Mouse (Mus musculus) kidney, postnatal 25 days (tissue): ENCODE results near the gene Celf2.

Experiments used
- DNase-seq, 2 experiments: peaks; one replicate each; pipeline ENCODE4 v3.0.0; 2021; ENCODE audit warnings: mixed read lengths in 2 of 2

Gene Celf2

GRCm38 (mm10) chr2:6540092-6540491 is 969.3 kb downstream of the Celf2 start:
- no peak for DNase-seq

GRCm38 (mm10) chr2:6538500-6538899 is 970.9 kb downstream of the Celf2 start:
- no peak for DNase-seq

GRCm38 (mm10) chr2:6538031-6538430 is 971.3 kb downstream of the Celf2 start:
- DNase-seq = no peak

GRCm38 (mm10) chr2:6537326-6537725 is 972.0 kb downstream of the Celf2 start:
- no peak for DNase-seq

- no peak for DNase-seq
These were observed 973.0 kb downstream of the Celf2 start for GRCm38 (mm10) chr2:6536372-6536771.

GRCm38 (mm10) chr2:6532341-6532740 is 977.0 kb downstream of the Celf2 start:
- no peak for DNase-seq

GRCm38 (mm10) chr2:6528076-6528475 is 981.3 kb downstream of the Celf2 start:
- DNase-seq = no peak

- DNase-seq = no peak
These were observed 982.5 kb downstream of the Celf2 start for GRCm38 (mm10) chr2:6526825-6527224.

GRCm38 (mm10) chr2:6526311-6526710 is 983.1 kb downstream of the Celf2 start:
- DNase-seq = no peak

GRCm38 (mm10) chr2:6523924-6524300 is 985.5 kb downstream of the Celf2 start:
- no peak for DNase-seq

GRCm38 (mm10) chr2:6523261-6523923 is 986.0 kb downstream of the Celf2 start:
- DNase-seq = no peak

GRCm38 (mm10) chr2:6522411-6522810 is 987.0 kb downstream of the Celf2 start:
- no peak for DNase-seq

GRCm38 (mm10) chr2:6513176-6513575 is 996.2 kb downstream of the Celf2 start:
- no peak for DNase-seq

- DNase-seq = no peak
These were observed 1002.3 kb downstream of the Celf2 start for GRCm38 (mm10) chr2:6507071-6507470.

GRCm38 (mm10) chr2:6505979-6506811 is 1003.2 kb downstream of the Celf2 start:
- no peak for DNase-seq

- DNase-seq = no peak
These were observed 1003.8 kb downstream of the Celf2 start for GRCm38 (mm10) chr2:6505531-6505930.

- DNase-seq = no peak
These were observed 1011.3 kb downstream of the Celf2 start for GRCm38 (mm10) chr2:6498101-6498500.

GRCm38 (mm10) chr2:6497636-6498035 is 1011.7 kb downstream of the Celf2 start:
- no peak for DNase-seq

GRCm38 (mm10) chr2:6493886-6494285 is 1015.5 kb downstream of the Celf2 start:
- no peak for DNase-seq

- no peak for DNase-seq
These were observed 1018.5 kb downstream of the Celf2 start for GRCm38 (mm10) chr2:6490870-6491269.

- peak in 1 of 2 experiments; percentile 18 for DNase-seq
These were observed 1019.3 kb downstream of the Celf2 start for GRCm38 (mm10) chr2:6490076-6490475.
